Mouse (Mus musculus) testis, adult 2 months (tissue): ENCODE data around the gene Atxn2.

ENCODE experiments used
- CTCF ChIP-seq: fragments of 200-500 bp; IDR thresholded peaks from 2 replicates; pipeline ENCODE4 v1.5.1; 2012; ENCODE audit warnings: low read depth, mild to moderate bottlenecking, inconsistent platforms, low read length, moderate library complexity; ENCODE audit not compliant: control insufficient read depth, insufficient read depth, insufficient replicate concordance
- POLR2A ChIP-seq: fragments of 200-500 bp; IDR thresholded peaks from 2 replicates; pipeline ENCODE4 v1.6.1; 2012; ENCODE audit warnings: low read depth, mild to moderate bottlenecking, inconsistent platforms, low read length, moderate library complexity; ENCODE audit not compliant: control insufficient read depth

GRCm38 (mm10) chr5:121765020-121765419, 53.9 kb downstream of the Atxn2 start:
- TF ChIP-seq CTCF (no peak), POLR2A (no peak)
